Mouse (Mus musculus) thymus, postnatal 0 days (tissue): ENCODE measurements around the gene Ppt2. TPM values are rescaled to one million over a fixed set of nuclear protein-coding genes. Genes with fewer than 3 reads are reported as not detected.

Experiments used
- DNase-seq: peaks from one replicate; pipeline ENCODE4 v3.0.0-alpha.2; 2015; ENCODE audit warnings: low spot score
- polyA plus RNA-seq: library from polyadenylated mRNA; unstranded; fragments of >200 nt; fragmentation: Nextera tagmentation; extraction: Ambion mirVana; gene quantifications from 2 replicates; pipeline ENCODE4 v1.2.1, GENCODE M21; 2015

Gene Ppt2
- polyA plus RNA-seq, 1 experiment from 2014 or later, result 38.4 TPM

DNA sequence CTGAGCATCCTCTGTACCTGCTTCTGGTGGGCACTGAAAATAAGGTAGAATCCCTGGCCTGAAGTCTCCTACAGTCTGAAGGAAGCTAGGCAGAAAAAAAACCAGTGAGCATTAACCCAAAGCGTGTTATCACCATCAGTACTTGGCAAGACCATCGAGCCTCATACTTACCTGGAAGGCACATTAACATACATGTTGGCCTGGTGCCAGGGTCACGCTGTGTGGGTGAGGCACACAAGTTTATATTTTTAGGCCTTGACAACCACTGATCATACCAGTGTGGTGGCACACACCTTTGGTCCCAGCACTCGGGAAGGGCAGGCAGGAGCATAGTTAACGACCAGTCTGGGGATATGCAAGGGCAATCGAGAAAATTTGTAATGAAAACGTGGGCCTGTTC is 20.3 kb downstream of the Ppt2 start:
- no peak for DNase-seq

GRCm38 (mm10) chr17:34606186-34607039 is 21.9 kb downstream of the Ppt2 start:
- peak; percentile 24 for DNase-seq

- DNase-seq, result peak; percentile 93
Observed at GRCm38 (mm10) chr17:34605609-34606008, 22.7 kb downstream of the Ppt2 start.

- no peak for DNase-seq
Observed at GRCm38 (mm10) chr17:34604511-34605237, 23.6 kb downstream of the Ppt2 start.

DNA sequence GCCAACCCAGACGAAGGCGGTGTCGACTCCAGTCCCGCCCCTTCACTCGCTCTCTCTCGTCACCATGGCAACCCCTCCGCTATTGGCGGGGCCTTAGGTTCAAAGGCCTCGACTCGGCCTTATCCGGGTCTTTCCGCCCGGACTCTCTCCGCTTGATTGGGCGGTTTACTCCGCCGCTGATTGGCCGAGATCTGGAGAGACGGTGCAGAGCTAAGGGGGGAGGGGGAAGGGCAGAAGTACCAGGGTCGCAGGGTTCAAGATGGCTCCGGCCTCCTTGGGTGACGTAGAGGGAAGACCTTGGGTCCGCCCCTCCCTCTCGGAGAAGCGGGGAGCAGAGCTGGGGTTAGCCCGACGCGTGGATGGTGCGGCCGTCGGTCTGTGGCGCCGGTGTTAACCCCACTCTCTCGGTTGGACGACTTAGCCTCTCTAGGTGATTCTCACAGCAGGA is 24.2 kb downstream of the Ppt2 start, which contains the start of gene Agpat1:
Gene Agpat1, plus strand, starts transcription at position 202 of the 448 bp plus-strand sequence.
- DNase-seq, result peak; percentile 100

DNA sequence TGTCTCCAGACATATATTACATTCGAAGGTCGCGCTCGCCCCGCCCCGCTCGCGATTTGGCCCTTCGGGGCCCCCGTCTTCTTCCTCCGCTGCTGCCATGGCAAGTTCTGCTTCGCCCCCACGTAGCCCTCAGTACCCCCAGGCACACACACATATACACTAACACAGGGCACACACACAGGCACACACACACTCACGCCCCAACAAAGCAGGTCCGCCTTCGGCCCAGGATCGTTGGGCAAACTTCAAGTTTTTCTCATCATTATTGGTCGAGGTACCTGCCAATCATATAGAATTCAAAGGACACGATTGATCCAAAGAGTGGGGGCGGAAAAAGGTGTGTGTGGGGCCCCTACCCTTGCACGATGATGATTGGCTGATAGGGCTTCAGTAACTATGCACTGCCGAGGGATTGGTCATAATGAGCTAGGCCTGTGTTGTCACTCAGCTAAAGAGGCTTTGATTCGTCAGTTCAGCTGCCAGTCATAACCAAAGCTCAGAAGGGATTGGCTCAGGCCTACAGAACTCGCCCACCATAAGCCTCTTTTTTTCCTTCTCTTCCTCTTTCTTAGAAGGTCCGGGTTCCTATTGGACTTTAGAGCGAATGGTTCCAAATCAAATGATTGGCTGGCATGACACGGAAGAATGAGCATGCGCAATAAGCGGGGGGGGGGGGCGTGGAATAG is 24.8 kb downstream of the Ppt2 start, which contains the start of gene Rnf5:
Gene Rnf5, minus strand, starts transcription at position 316 of the 686 bp plus-strand sequence.
- DNase-seq, result peak; percentile 100

GRCm38 (mm10) chr17:34601796-34602195 is 26.5 kb downstream of the Ppt2 start:
- no peak for DNase-seq

DNA sequence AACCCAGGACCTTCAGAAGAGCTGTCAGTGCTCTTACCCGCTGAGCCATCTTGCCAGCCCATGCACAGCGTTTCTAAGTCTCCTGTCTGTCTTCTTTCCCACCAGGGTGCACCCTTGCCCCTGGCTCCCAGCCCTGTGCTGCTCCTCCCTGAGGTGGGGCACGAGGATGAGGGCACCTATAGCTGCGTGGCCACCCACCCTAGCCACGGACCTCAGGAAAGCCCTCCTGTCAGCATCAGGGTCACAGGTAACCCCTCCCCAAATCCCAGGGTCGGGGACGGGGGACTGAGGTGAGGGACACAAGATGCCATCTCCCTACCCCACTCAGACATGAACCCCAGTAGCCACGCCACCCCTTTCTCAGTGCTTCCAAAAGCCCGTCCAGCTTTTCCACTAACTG is 28.4 kb downstream of the Ppt2 start:
- no peak for DNase-seq

DNA sequence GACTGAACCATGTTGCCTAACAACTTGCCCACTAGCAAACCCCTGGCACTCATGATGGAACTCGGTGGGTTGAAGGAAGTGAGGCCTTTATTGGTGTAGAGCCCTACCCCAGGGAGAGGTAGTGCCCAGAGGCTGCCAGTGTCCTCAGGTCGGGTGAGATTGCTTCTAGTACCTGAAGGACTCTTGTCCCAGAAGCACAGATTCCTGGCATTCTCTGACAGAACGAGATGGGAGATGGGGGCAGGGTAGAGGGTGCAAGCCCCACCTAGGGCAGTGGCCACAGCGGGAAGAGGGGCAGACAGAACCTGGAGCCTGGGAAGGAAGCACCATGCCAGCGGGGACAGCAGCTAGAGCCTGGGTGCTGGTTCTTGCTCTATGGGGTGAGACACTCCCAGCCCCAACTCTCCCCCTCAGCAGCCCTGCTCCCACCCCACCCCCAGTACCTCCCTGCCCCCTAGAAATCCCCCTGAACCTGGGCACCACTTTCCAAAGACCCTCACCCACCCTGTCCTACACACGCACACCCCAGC is 30.7 kb downstream of the Ppt2 start, which contains the start of gene Ager:
Gene Ager, plus strand, starts transcription at position 297 of the 530 bp plus-strand sequence.
- DNase-seq, result no peak

DNA sequence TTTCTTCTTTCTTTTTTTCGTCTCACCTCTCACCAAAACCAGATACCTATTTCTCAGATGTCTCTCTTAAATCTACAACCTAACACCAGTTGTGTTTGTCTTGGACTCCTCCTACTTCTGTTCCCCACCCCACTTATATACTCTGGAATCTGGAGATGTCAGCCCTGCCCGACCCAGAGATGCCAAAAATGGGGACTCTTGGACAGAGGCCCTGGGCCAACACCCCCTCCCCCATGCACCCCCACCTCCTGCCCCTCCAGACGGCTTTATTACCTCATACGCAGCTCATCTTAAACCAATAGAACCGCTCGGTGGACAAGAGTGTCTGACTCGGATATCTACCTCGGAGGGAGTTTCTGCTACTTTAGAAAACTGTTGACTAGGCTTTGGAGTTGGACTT is 32.2 kb downstream of the Ppt2 start:
- DNase-seq, result no peak

DNA sequence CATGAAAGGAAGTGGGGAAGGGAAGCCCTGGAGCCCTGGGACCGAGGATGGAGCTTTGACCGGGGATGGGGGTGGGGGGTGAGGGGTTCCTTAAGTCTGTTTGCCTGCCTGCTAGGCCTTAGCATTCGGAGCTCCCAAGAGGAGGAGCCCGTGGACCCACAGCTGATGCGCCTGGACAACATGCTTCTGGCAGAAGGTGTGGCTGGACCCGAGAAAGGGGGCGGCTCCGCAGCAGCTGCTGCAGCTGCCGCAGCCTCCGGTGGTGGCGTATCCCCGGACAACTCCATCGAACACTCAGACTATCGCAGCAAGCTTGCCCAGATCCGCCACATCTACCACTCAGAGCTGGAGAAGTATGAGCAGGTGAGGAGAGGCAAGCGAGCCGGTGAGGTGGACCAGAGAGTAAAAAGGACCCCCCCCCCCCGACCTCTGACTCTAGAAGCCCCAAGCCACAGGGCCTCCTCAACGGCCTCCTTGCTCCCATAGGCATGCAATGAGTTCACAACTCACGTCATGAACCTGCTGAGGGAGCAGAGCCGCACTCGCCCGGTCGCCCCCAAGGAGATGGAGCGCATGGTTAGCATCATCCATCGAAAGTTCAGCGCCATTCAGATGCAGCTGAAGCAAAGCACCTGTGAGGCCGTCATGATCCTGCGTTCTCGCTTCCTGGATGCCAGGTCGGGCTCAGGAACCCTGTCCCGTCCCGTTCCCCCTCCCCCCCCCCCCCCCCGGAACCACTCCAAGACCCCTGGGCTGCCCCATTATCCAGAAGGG is 34.4 kb downstream of the Ppt2 start:
- no peak for DNase-seq

- peak; percentile 28 for DNase-seq
Observed at GRCm38 (mm10) chr17:34592581-34593549, 35.4 kb downstream of the Ppt2 start.

GRCm38 (mm10) chr17:34591994-34592375 is 36.3 kb downstream of the Ppt2 start:
- peak; percentile 88 for DNase-seq

- DNase-seq, result peak; percentile 15
Observed at GRCm38 (mm10) chr17:34591029-34591993, 37.0 kb downstream of the Ppt2 start, which contains the start of gene Pbx2. Gene Pbx2, plus strand, starts transcription at chr17:34591266.

DNA sequence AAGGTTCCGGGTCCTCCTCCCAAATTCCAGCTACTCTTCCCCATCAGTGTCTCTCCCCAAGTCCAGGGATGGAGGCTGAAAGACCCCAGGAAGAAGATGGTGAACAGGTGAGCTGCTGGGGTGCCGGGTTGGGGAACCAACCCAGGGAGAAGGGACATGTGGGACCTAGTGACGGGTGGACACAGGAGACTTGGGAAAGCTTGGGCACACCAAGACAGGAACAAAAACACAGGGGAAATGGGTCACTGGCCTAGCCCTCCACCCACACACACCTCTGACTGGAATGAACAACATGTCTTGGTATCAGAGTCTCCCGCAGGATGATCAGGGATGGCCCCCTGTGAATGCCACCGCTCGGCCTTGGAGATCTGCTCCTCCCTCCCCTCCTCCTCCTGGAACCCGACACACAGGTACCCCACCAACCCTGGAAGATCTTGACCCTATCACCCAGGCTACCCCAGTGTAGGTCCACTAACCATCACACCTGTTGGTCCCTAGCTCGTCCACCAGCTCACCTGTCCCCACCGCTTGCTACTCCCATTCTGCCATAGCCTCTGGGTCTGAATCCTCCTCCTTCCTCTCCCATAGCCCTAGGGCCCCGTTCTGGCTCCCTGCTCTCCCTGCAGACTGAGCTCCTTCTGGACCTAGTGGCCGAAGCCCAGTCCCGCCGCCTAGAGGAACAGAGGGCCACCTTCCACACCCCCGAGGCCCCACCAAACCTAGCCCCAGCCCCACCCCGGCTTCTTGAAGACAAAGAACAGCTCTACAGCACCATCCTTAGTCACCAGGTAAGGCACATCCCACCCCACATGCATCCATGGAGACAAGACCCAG is 37.9 kb downstream of the Ppt2 start:
- DNase-seq, result no peak

- DNase-seq, result peak; percentile 77
Observed at GRCm38 (mm10) chr17:34589681-34590101, 38.6 kb downstream of the Ppt2 start, which contains the start of gene Gpsm3. Gene Gpsm3, plus strand, starts transcription at chr17:34589806.

DNA sequence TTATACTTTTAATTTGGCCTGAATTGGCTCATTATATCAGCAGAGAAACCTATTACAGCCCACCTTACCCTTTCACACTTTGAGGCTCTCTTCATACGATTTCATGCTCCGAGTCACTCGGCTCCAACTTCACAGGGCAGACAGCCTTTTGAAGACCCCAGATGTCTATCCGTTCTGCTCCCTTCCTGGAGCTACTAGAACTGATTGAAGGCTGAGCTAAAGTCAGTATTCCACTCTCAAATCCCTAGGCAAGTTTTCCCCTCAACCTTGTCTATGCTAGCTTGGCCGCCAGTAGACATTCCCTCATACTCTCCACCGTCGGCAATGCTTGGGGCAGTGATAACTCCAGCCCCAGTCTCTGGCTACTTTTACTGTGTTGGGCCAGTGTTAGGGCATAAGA is 39.1 kb downstream of the Ppt2 start:
- DNase-seq, result peak; percentile 52
